Mouse (Mus musculus): ENCODE results near the gene Gm49601. TPM values are rescaled to one million over a fixed set of nuclear protein-coding genes. Genes with fewer than 3 reads are reported as not detected.

Gene Gm49601
- polyA plus RNA-seq (2014; fragmentation: Nextera tagmentation; extraction: Ambion mirVana): 0.67 and 1.3 TPM in 2 replicates

GRCm38 (mm10) chr16:18626376-18626878, at the start of gene Gm49601:
Gm49601 (minus strand) TSS chr16:18626427.
- under 1% methylated on average over 59 of the region's 65 CpGs for WGBS
- ATAC-seq (ENCODE audit: insufficient number of reproducible peaks, insufficient read depth, low FRiP score, low read depth): peak; percentile 59; the same call in 1 of the 2 replicates
- Histone ChIP-seq H3K27me3 (ENCODE audit: control insufficient read depth, insufficient read depth, low read length) (peaks cover 45% of the 10 kb centered on the region), H3K4me1 (ENCODE audit: control insufficient read depth, insufficient read depth, low read length) (peaks cover 23% of the 10 kb centered on the region), H3K9me3 (ENCODE audit: control insufficient read depth, low read depth, low read length) (no peaks in the 10 kb centered on the region), H3K27ac (ENCODE audit: low read length) (no peak within 1 kb of the TSS), H3K4me3 (ENCODE audit: low read depth, low read length) (peak within 1 kb of the TSS; percentile 42), H3K9ac (replicated peaks; ENCODE audit: low read depth, low read length) (peak within 1 kb of the TSS; percentile 22; the same call in 1 of the 2 replicates), H3K4me2 (replicated peaks; ENCODE audit: low read depth, low read length) (peak within 1 kb of the TSS; percentile 79), H3K36me3 (ENCODE audit: control insufficient read depth, insufficient read depth, low read length) (peaks cover 2% of the 10 kb centered on the region; the same call in 1 of the 2 replicates)

GRCm38 (mm10) chr16:18673005-18673404, 46.8 kb upstream of the Gm49601 start:
- no peak overlapping the region for H3K4me3 ChIP-seq (ENCODE audit: low read depth, low read length)
- no peak overlapping the region for H3K27ac ChIP-seq (ENCODE audit: low read length)
- 78% methylated on average over 3 of the region's 3 CpGs for WGBS
- H3K9ac ChIP-seq (replicated peaks; ENCODE audit: low read depth, low read length): no peak overlapping the region
- no peaks in the 10 kb centered on the region for H3K9me3 ChIP-seq (ENCODE audit: control insufficient read depth, low read depth, low read length)
- no peak overlapping the region for H3K4me2 ChIP-seq (replicated peaks; ENCODE audit: low read depth, low read length)
- H3K27me3 ChIP-seq (ENCODE audit: control insufficient read depth, insufficient read depth, low read length): no peaks in the 10 kb centered on the region
- no peak for ATAC-seq (ENCODE audit: insufficient number of reproducible peaks, insufficient read depth, low FRiP score, low read depth)
- no peaks in the 10 kb centered on the region for H3K4me1 ChIP-seq (ENCODE audit: control insufficient read depth, insufficient read depth, low read length)
- no peaks in the 10 kb centered on the region for H3K36me3 ChIP-seq (ENCODE audit: control insufficient read depth, insufficient read depth, low read length)

- no peak for ATAC-seq (ENCODE audit: insufficient number of reproducible peaks, insufficient read depth, low FRiP score, low read depth)
These were observed 45.8 kb upstream of the Gm49601 start for GRCm38 (mm10) chr16:18672027-18672426.

GRCm38 (mm10) chr16:18669914-18670313, 43.7 kb upstream of the Gm49601 start:
- H3K27ac ChIP-seq (ENCODE audit: low read length): no peak overlapping the region
- H3K9ac ChIP-seq (replicated peaks; ENCODE audit: low read depth, low read length): no peak overlapping the region
- H3K4me1 ChIP-seq (ENCODE audit: control insufficient read depth, insufficient read depth, low read length): no peaks in the 10 kb centered on the region
- H3K4me3 ChIP-seq (ENCODE audit: low read depth, low read length): no peak overlapping the region
- H3K27me3 ChIP-seq (ENCODE audit: control insufficient read depth, insufficient read depth, low read length): no peaks in the 10 kb centered on the region
- 64% methylated on average over 6 of the region's 6 CpGs for WGBS
- no peaks in the 10 kb centered on the region for H3K36me3 ChIP-seq (ENCODE audit: control insufficient read depth, insufficient read depth, low read length)
- ATAC-seq (ENCODE audit: insufficient number of reproducible peaks, insufficient read depth, low FRiP score, low read depth): no peak
- H3K9me3 ChIP-seq (ENCODE audit: control insufficient read depth, low read depth, low read length): no peaks in the 10 kb centered on the region
- H3K4me2 ChIP-seq (replicated peaks; ENCODE audit: low read depth, low read length): no peak overlapping the region

More at GRCm38 (mm10) chr16:18672027-18672426, 45.8 kb upstream of the Gm49601 start:
- H3K9ac ChIP-seq (replicated peaks; ENCODE audit: low read depth, low read length): no peak overlapping the region
- WGBS: 54% methylated on average over 5 of the region's 5 CpGs
- H3K27ac ChIP-seq (ENCODE audit: low read length): no peak overlapping the region
- H3K4me1 ChIP-seq (ENCODE audit: control insufficient read depth, insufficient read depth, low read length): no peaks in the 10 kb centered on the region
- no peaks in the 10 kb centered on the region for H3K9me3 ChIP-seq (ENCODE audit: control insufficient read depth, low read depth, low read length)
- no peaks in the 10 kb centered on the region for H3K27me3 ChIP-seq (ENCODE audit: control insufficient read depth, insufficient read depth, low read length)
- no peak overlapping the region for H3K4me3 ChIP-seq (ENCODE audit: low read depth, low read length)
- no peaks in the 10 kb centered on the region for H3K36me3 ChIP-seq (ENCODE audit: control insufficient read depth, insufficient read depth, low read length)
- no peak overlapping the region for H3K4me2 ChIP-seq (replicated peaks; ENCODE audit: low read depth, low read length)

GRCm38 (mm10) chr16:18658597-18658996, 32.4 kb upstream of the Gm49601 start:
- no peak overlapping the region for H3K9ac ChIP-seq (replicated peaks; ENCODE audit: low read depth, low read length)
- no peaks in the 10 kb centered on the region for H3K27me3 ChIP-seq (ENCODE audit: control insufficient read depth, insufficient read depth, low read length)
- no peaks in the 10 kb centered on the region for H3K9me3 ChIP-seq (ENCODE audit: control insufficient read depth, low read depth, low read length)
- no peak overlapping the region for H3K4me2 ChIP-seq (replicated peaks; ENCODE audit: low read depth, low read length)
- 67% methylated on average over 4 of the region's 4 CpGs for WGBS
- ATAC-seq (ENCODE audit: insufficient number of reproducible peaks, insufficient read depth, low FRiP score, low read depth): no peak
- no peak overlapping the region for H3K27ac ChIP-seq (ENCODE audit: low read length)
- no peaks in the 10 kb centered on the region for H3K36me3 ChIP-seq (ENCODE audit: control insufficient read depth, insufficient read depth, low read length)
- no peak overlapping the region for H3K4me3 ChIP-seq (ENCODE audit: low read depth, low read length)
- no peaks in the 10 kb centered on the region for H3K4me1 ChIP-seq (ENCODE audit: control insufficient read depth, insufficient read depth, low read length)

GRCm38 (mm10) chr16:18655372-18656098, 29.3 kb upstream of the Gm49601 start:
- 64% methylated on average over 5 of the region's 5 CpGs for WGBS
- Histone ChIP-seq H3K9me3 (ENCODE audit: control insufficient read depth, low read depth, low read length) (no peaks in the 10 kb centered on the region), H3K27me3 (ENCODE audit: control insufficient read depth, insufficient read depth, low read length) (no peaks in the 10 kb centered on the region), H3K27ac (ENCODE audit: low read length) (no peak overlapping the region), H3K36me3 (ENCODE audit: control insufficient read depth, insufficient read depth, low read length) (no peaks in the 10 kb centered on the region), H3K9ac (replicated peaks; ENCODE audit: low read depth, low read length) (no peak overlapping the region), H3K4me2 (replicated peaks; ENCODE audit: low read depth, low read length) (no peak overlapping the region), H3K4me1 (ENCODE audit: control insufficient read depth, insufficient read depth, low read length) (no peaks in the 10 kb centered on the region), H3K4me3 (ENCODE audit: low read depth, low read length) (no peak overlapping the region)
- no peak for ATAC-seq (ENCODE audit: insufficient number of reproducible peaks, insufficient read depth, low FRiP score, low read depth)

GRCm38 (mm10) chr16:18653290-18654160, 27.3 kb upstream of the Gm49601 start:
- Histone ChIP-seq H3K9ac (replicated peaks; ENCODE audit: low read depth, low read length) (no peak overlapping the region), H3K4me2 (replicated peaks; ENCODE audit: low read depth, low read length) (no peak overlapping the region), H3K9me3 (ENCODE audit: control insufficient read depth, low read depth, low read length) (no peaks in the 10 kb centered on the region), H3K27me3 (ENCODE audit: control insufficient read depth, insufficient read depth, low read length) (no peaks in the 10 kb centered on the region), H3K4me3 (ENCODE audit: low read depth, low read length) (no peak overlapping the region), H3K27ac (ENCODE audit: low read length) (no peak overlapping the region), H3K36me3 (ENCODE audit: control insufficient read depth, insufficient read depth, low read length) (no peaks in the 10 kb centered on the region), H3K4me1 (ENCODE audit: control insufficient read depth, insufficient read depth, low read length) (no peaks in the 10 kb centered on the region)
- ATAC-seq (ENCODE audit: insufficient number of reproducible peaks, insufficient read depth, low FRiP score, low read depth): no peak
- 83% methylated on average over 6 of the region's 6 CpGs for WGBS

- 60% methylated on average over 3 of the region's 3 CpGs for WGBS
- Histone ChIP-seq H3K27ac (ENCODE audit: low read length) (no peak overlapping the region), H3K9me3 (ENCODE audit: control insufficient read depth, low read depth, low read length) (no peaks in the 10 kb centered on the region), H3K4me3 (ENCODE audit: low read depth, low read length) (no peak overlapping the region), H3K36me3 (ENCODE audit: control insufficient read depth, insufficient read depth, low read length) (no peaks in the 10 kb centered on the region), H3K4me1 (ENCODE audit: control insufficient read depth, insufficient read depth, low read length) (no peaks in the 10 kb centered on the region), H3K4me2 (replicated peaks; ENCODE audit: low read depth, low read length) (no peak overlapping the region), H3K27me3 (ENCODE audit: control insufficient read depth, insufficient read depth, low read length) (no peaks in the 10 kb centered on the region), H3K9ac (replicated peaks; ENCODE audit: low read depth, low read length) (no peak overlapping the region)
- ATAC-seq (ENCODE audit: insufficient number of reproducible peaks, insufficient read depth, low FRiP score, low read depth): no peak
These were observed 22.9 kb upstream of the Gm49601 start for GRCm38 (mm10) chr16:18649126-18649525.
